Mouse (Mus musculus): ENCODE results near the gene Pcnx.

Pcnx gene

DNA sequence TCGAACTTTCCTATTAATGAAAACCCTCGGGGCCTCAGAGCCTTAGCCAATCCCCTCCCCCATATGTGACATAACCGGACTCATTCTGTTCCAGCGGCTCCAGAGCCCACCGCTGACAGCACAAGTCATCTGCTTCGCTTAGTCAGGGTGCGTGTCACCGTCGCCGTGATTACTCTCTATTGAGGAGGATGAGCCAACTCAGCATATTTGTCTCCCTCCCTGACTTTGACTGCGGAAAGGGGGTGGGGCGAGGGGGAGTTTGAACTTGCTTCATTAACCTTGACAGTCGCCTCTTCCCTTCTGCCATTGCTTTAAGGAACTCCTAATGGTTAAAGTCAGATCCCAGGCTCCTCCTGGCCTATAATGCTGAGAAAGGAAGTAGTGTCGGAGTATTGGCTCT lies 14.8 kb upstream of the Pcnx start:
- CTCF ChIA-PET, result no interaction called here
- POLR2A ChIA-PET, result interaction anchor here in 3 of 4 experiments (1.0 to 1.1 kb wide), 3 partner anchors 18 to 29 kb away, joined by 3 to 4 read pairs (median 3); no protein-coding TSS in a partner anchor

- ChIA-PET POLR2A (interaction anchor here in 2 of 4 experiments (0.6 to 1.7 kb wide), 4 partner anchors 10 to 620 kb away, joined by 3 to 7 read pairs (median 4); partner anchors contain the start of gene Pcnx (in 1 of the 2)), CTCF (interaction anchor here in 1 of 4 experiments (1.1 kb wide), 1 partner anchor 10 kb away, joined by 4 read pairs; the partner anchor contains the start of gene Pcnx)
These were observed 10.2 kb upstream of the Pcnx start for GRCm38 (mm10) chr12:81849629-81850028.

- POLR2A ChIA-PET, result interaction anchor here in 1 of 4 experiments (0.6 kb wide), 1 partner anchor 184 kb away, joined by 6 read pairs; no protein-coding TSS in a partner anchor
- CTCF ChIA-PET, result no interaction called here
These were observed 7.3 kb upstream of the Pcnx start for GRCm38 (mm10) chr12:81852551-81852950.

DNA sequence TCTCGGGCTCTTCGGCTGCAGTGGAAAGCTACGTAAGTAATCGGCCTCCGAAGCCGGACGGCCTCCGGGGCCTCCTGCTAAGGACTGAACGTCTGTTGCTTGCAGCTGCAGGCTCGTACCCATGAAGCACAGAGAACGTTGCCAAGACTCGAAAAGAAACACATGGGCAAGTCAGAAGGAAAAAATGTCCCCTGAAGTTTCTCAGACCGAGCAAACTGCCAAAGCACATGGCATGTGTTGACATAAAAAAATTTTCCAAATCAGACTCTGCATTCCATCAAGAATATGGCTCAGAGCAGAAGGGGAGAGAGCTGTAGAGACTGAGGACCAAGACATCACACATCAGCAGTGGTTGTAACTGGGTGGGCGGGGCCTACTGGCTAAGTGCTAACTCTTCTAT lies 6.8 kb upstream of the Pcnx start:
- CTCF ChIA-PET, result no interaction called here
- POLR2A ChIA-PET, result interaction anchor here in 1 of 4 experiments (0.6 kb wide), 1 partner anchor 184 kb away, joined by 6 read pairs; no protein-coding TSS in a partner anchor

GRCm38 (mm10) chr12:81853543-81853942 lies 6.3 kb upstream of the Pcnx start:
- ChIA-PET CTCF (no interaction called here), POLR2A (interaction anchor here in 1 of 4 experiments (0.6 kb wide), 1 partner anchor 533 kb away, joined by 3 read pairs; no protein-coding TSS in a partner anchor)

DNA sequence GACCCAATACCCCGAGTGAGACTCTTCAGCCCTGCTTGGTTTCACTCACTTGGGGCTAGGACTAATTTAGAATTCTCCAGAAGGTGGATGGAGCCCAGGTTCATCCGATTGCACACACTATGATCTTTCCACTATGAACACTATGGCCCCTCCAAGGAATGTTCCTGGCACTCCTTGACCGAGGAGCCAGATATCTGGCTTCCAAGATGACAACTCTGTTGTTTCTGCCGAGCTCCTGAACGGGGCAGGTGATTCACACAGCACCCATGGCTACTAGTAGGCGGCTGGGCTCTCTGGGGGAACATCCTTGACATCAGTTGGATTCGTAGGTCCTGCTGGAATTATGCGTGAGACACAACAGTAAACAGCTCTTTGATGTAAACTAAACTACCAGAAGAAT lies 4.8 kb upstream of the Pcnx start:
- ChIA-PET POLR2A (interaction anchor here in 1 of 4 experiments (0.6 kb wide), 1 partner anchor 465 kb away, joined by 4 read pairs; no protein-coding TSS in a partner anchor), CTCF (no interaction called here)

GRCm38 (mm10) chr12:81856696-81857095 lies 3.1 kb upstream of the Pcnx start:
- ChIA-PET CTCF (no interaction called here), POLR2A (interaction anchor here in 1 of 4 experiments (1.1 to 1.7 kb wide), 2 partner anchors 13 to 40 kb away, joined by 3 to 5 read pairs; no protein-coding TSS in a partner anchor)

- ChIA-PET POLR2A (interaction anchor here in 2 of 4 experiments (0.9 to 1.7 kb wide), 4 partner anchors 12 to 51 kb away, joined by 3 to 5 read pairs (median 4); no protein-coding TSS in a partner anchor), CTCF (no interaction called here)
These were observed 2.6 kb upstream of the Pcnx start for GRCm38 (mm10) chr12:81857251-81857650.

- CTCF ChIA-PET, result interaction anchor here in 1 of 4 experiments (0.6 kb wide), 1 partner anchor 65 kb away, joined by 3 read pairs; no protein-coding TSS in a partner anchor
- POLR2A ChIA-PET, result interaction anchor here in 2 of 4 experiments (0.5 to 1.7 kb wide), 5 partner anchors 11 to 66 kb away, joined by 3 to 5 read pairs (median 3); no protein-coding TSS in a partner anchor
These were observed 1.7 kb upstream of the Pcnx start for GRCm38 (mm10) chr12:81857978-81858569.

DNA sequence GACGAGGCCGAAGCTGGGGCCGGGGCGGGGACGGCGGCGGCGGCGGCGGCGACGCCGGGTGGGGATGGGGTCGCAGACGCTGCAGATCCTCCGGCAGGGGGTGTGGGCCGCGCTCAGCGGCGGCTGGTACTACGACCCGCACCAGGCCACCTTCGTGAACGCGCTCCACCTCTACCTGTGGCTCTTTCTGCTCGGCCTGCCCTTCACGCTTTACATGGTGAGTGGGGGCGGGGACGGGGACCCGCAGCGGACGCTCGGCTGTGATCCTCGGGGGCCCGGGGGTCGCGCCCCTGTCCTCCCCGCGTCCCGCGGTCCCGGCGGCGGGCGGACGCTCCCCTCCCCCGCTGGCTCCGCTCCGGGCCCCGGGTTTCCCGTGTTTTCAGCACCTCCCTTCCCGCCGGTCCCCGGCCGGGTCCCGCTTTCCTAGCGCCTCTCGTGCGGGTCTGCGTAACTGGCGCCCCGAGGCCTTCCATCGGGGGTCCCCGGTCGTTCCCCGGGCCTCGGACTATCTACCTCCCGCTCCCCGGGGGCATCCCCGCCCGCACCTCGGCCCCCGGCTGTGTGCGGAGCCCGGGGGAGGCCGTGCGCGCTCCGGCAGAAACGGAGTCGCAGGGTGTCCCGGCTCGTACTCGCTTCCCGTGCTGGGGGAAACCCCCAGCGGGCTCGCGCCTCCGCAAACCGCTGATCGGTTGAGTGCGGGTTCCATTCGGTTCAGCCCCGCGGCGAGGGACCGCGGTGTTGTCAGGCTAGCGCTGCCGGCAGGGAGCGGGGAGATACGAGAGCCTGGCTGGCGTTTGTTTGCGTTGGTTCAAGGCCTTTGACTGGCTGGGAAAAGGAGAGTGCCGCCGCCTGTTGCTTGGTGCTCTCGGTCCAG lies 722 bp downstream of the Pcnx start:
- ChIA-PET POLR2A (interaction anchor here in 3 of 4 experiments (0.6 to 1.8 kb wide), 18 partner anchors 9 to 898 kb away, joined by 3 to 8 read pairs (median 4); no protein-coding TSS in a partner anchor), CTCF (interaction anchor here in 2 of 4 experiments (0.5 to 1.2 kb wide), 6 partner anchors 11 to 840 kb away, joined by 3 to 10 read pairs (median 4); no protein-coding TSS in a partner anchor)

DNA sequence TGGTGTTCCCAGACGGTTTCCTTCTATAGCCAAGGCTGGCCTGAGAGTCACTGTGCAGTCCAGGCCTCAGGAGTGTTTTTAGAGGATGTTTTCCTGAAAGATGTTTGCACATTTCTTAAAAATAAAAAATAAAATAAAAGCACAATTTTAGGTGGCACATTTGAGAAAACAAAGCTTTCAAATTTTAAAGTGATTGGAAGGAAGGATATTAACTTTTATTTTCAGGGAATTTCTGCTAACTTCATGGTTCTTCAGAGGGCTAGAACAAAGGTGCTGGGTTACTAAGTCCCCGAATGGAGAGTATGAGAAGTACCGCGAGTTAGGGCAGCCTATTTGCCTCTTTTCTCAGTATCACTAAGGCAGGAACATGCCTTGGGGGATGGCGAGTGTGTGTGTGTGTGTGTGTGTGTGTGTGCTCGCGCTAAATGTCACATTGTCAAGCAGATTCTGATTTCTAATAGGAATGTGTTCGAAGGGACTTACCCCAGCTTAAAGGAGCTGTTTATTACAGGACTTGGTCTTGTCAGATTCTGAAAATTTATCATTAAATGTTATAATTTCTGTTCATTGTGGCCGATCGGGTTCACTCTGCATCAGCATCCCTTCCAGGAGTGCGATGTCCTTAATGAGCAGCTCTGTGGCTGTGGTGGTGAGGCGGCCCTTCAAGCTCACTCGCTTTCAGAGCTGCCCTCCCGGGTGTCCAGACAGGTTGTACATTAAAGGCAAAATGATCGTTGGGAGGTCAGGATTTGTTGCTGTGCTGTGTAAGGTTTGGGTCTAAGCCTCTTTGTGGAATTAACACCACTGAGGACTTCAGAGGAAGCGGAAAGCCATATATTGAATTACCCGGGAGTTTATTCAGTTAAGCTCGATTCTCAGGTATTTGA lies 1.6 kb downstream of the Pcnx start:
- POLR2A ChIA-PET, result interaction anchor here in 3 of 4 experiments (0.6 to 2.0 kb wide), 17 partner anchors 13 to 916 kb away, joined by 3 to 8 read pairs (median 3); partner anchors contain the start of gene Srsf5 (in 1 of the 3)
- CTCF ChIA-PET, result interaction anchor here in 1 of 4 experiments (0.7 kb wide), 1 partner anchor 53 kb away, joined by 3 read pairs; no protein-coding TSS in a partner anchor

DNA sequence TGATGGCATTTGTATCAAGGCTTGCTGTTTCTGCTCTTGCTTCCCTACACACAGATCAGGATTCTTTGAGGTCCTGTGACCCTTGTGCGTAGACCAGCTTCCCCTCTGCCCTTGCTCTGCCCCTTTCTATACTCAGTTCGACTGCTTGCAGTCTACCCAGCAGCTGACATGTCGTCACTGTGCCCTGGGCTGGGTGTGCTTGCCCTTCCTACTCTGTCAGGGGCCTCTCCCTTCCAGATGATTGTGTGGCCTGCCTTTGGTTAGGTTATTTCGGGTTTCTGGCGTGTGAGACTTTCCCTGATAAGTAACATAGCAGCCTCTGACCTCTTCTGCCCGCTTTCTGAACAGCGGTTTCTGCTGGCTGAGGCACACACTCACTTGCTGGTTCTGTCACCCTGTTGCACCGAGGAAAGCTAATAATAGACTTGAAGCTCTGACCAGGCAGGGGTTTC lies 2.6 kb downstream of the Pcnx start:
- CTCF ChIA-PET, result interaction anchor here in 1 of 4 experiments (1.4 kb wide), 1 partner anchor 53 kb away, joined by 4 read pairs; no protein-coding TSS in a partner anchor
- POLR2A ChIA-PET, result interaction anchor here in 3 of 4 experiments (0.7 to 2.0 kb wide), 13 partner anchors 15 to 951 kb away, joined by 3 to 8 read pairs (median 3); partner anchors contain the start of genes Map3k9 (in 1 of the 3), Med6 (in 1 of the 3) and Srsf5 (in 1 of the 3)

DNA sequence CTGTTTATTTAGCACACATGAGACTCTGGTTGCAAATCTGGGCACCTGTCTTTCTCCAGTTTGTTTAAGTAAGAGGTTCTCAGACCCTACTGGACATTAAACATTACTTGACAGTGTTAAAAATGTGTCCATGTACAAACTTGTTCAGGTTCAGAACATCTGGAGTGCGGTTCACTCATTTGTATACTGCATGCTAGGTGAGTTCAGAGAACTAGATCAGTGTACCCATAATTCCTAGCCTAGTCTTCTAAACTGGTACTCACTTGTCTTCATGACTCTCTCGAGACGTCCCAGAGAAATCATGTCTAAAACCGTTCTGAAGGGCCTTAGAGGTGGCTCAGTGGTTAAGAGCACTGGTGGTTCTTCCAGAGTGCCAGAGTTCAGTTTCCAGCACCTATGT lies 4.1 kb downstream of the Pcnx start:
- ChIA-PET POLR2A (interaction anchor here in 1 of 4 experiments (1.1 kb wide), 1 partner anchor 62 kb away, joined by 3 read pairs; no protein-coding TSS in a partner anchor), CTCF (no interaction called here)

GRCm38 (mm10) chr12:81865183-81865582 lies 5.4 kb downstream of the Pcnx start:
- CTCF ChIA-PET, result no interaction called here
- POLR2A ChIA-PET, result interaction anchor here in 1 of 4 experiments (0.7 to 1.1 kb wide), 2 partner anchors 17 to 274 kb away, joined by 3 read pairs; no protein-coding TSS in a partner anchor

DNA sequence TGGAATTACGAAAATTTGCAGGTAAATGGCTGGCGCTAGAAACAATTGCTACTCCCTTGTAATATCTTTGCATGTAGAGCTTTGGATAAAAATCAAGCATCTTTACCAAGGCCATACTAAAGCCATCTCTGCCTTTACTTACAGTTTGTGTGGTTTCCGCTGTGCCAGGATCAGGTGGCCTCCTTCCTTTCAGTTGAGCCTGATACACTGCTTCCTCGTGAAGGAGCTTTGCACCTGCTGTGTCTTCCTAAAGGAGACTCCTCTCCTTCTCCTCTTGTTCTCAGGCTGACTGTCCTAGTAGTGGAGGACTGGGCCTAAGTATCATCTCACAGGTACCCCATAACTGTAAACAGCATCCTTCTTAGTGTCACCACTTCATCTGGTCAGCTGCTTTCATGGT lies 7.5 kb downstream of the Pcnx start:
- POLR2A ChIA-PET, result interaction anchor here in 2 of 4 experiments (1.0 to 1.4 kb wide), 2 partner anchors 9 to 50 kb away, joined by 3 read pairs; no protein-coding TSS in a partner anchor
- CTCF ChIA-PET, result no interaction called here

DNA sequence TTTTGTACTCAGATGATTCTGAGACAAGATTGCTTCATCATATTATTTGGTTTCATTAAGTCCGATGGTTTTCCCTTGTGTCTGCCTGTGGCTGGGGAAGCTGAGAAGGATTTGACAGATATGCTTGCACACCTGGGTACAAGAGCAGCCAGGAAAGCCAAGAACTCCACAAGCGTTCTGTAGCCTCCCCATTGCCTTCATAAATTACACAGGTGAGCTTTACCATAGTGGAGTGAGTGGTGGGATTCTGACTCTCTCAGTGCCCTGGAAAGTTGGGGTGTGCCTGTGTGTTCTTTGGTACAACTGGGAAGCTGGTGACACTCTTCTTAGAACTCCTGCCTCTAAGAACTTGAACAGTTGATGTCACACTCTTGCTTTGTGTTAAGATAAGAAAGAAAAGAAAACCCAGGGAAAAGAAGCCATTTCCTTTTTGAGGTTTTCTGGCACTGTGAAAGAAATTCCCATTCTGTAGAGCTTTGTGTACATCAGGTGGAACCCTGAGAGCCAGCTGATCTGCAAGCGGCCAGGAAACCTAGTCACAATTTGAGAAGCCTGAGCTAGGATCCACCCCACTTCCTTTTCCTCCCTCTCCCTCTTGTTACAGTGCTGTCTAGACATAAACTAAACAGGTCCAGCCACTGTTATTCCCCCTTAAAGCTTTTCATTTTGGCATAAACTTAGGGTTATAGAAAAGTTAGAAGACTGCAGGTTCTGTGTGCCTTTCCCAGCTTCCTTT lies 9.6 kb downstream of the Pcnx start:
- ChIA-PET POLR2A (interaction anchor here in 2 of 4 experiments (0.5 to 1.3 kb wide), 3 partner anchors 10 to 482 kb away, joined by 3 to 7 read pairs (median 5); partner anchors contain the start of gene Pcnx (in 1 of the 2)), CTCF (interaction anchor here in 1 of 4 experiments (0.6 kb wide), 1 partner anchor 618 kb away, joined by 3 read pairs; no protein-coding TSS in a partner anchor)

DNA sequence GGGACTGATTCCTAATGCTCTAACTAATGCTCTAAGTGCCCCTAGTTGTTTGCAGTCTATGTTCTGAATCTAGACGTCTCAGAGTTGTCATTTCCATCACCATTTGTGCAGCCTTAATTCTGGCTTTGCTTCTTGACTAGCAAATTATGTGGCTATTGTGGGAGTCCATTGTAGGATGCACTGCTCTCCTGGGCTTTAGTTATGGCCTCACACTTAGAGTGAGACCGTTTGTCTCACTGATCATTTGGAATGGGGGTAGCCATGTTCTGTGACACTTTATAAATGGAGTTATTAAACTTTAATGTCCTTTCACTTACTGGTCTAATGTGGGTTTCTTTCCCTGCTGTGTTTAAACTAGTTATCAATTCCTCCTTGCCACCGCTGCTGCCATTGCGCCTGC lies 13.5 kb downstream of the Pcnx start:
- CTCF ChIA-PET, result no interaction called here

More for the DNA sequence above, 13.5 kb downstream of the Pcnx start:
- POLR2A ChIA-PET, result interaction anchor here in 1 of 4 experiments (2.0 kb wide), 1 partner anchor 8 kb away, joined by 7 read pairs; no protein-coding TSS in a partner anchor
